Mouse (Mus musculus): ENCODE results near the gene Ddr1. TPM values are rescaled to one million over a fixed set of nuclear protein-coding genes. Genes with fewer than 3 reads are reported as not detected.

Ddr1 gene
- polyA plus RNA-seq, 1 experiment from 2014 or later: 89.1 TPM

- no peak overlapping the region for H3K4me3 ChIP-seq (replicated peaks; ENCODE audit: low read depth, low read length)
- H3K27me3 ChIP-seq (ENCODE audit: insufficient read depth, low read length): no peaks in the 10 kb centered on the region
- 78% methylated on average over 9 of the region's 9 CpGs for WGBS
- H3K9ac ChIP-seq (ENCODE audit: low read depth, low read length): no peak overlapping the region
- no peak overlapping the region for H3K4me2 ChIP-seq (ENCODE audit: low read length)
- H3K27ac ChIP-seq: no peak overlapping the region
- no peaks in the 10 kb centered on the region for H3K9me3 ChIP-seq (replicated peaks; ENCODE audit: low read length)
- 0 out of 2 replicates have a peak, but pooled peaks cover 3% of the 10 kb centered on the region for H3K4me1 ChIP-seq (replicated peaks; ENCODE audit: insufficient read depth, low read length)
- no peak for TF ChIP-seq CTCF (IDR thresholded peaks at IDR 0.05; ENCODE audit: low read depth)
- ATAC-seq (replicated peaks; ENCODE audit: low FRiP score, low read depth) (no peak), DNase-seq (ENCODE audit: low spot score) (no peak)
- no peaks in the 10 kb centered on the region for H3K36me3 ChIP-seq (ENCODE audit: insufficient read depth, low read length)
Measured at GRCm38 (mm10) chr17:35741589-35742226, 37.3 kb upstream of the Ddr1 start.

DNA sequence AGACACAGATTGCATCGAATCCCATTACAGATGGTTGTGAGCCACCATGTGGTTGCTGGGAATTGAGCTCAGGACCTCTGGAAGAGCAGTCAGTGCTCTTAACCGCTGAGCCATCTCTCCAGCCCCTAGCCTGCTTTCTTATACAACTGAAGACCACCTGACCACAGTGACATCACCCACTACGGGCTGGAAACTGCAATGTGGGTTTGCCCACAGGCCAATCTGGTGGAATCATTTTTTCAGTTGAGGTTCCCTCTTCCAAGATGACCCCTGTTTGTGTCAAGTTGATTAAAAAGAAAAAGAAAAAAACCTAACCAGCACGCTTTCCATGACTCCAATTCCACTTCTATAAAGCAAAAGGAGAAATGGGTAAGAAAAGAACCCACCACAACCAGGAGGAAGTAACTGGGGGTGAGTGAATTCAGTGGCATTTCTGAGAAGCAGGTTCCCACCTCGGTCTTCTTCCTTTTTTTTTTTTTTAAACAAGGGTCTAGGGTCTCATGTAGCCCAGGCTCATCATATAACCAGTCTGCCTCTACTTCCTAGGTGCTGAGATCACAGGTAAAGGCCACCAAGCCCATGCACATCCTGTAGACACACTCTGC, 36.0 kb upstream of the Ddr1 start:
- TF ChIP-seq CTCF (IDR thresholded peaks at IDR 0.05; ENCODE audit: low read depth): no peak
- 0 out of 2 replicates have a peak, but pooled peaks cover 3% of the 10 kb centered on the region for H3K4me1 ChIP-seq (replicated peaks; ENCODE audit: insufficient read depth, low read length)
- ATAC-seq (replicated peaks; ENCODE audit: low FRiP score, low read depth) (no peak), DNase-seq (ENCODE audit: low spot score) (no peak)
- H3K4me3 ChIP-seq (replicated peaks; ENCODE audit: low read depth, low read length): no peak overlapping the region
- H3K27me3 ChIP-seq (ENCODE audit: insufficient read depth, low read length): no peaks in the 10 kb centered on the region
- no peak overlapping the region for H3K27ac ChIP-seq
- no peak overlapping the region for H3K4me2 ChIP-seq (ENCODE audit: low read length)
- WGBS: 74% methylated on average over 5 of the region's 5 CpGs
- H3K9ac ChIP-seq (ENCODE audit: low read depth, low read length): no peak overlapping the region
- no peaks in the 10 kb centered on the region for H3K36me3 ChIP-seq (ENCODE audit: insufficient read depth, low read length)
- no peaks in the 10 kb centered on the region for H3K9me3 ChIP-seq (replicated peaks; ENCODE audit: low read length)

DNA sequence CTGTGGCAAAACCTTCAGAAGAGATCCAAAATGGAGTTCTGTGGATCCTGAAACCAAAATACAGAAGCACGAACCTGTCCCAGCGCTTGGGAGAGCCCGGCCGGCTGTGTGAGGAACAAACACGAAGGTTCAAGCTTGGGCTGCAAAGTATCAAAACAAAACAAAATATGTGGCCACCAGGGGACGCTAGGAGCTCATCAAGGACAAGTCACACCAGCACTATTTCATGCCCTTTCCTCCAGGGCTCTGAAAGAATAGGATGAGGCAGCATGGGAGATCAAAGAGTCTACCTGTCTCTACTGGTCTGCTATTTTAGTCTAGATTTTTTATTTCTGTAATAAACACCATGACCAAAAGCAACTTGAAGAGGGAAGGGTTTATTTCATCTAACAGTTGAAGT, 35.3 kb upstream of the Ddr1 start:
- Histone ChIP-seq H3K4me2 (ENCODE audit: low read length) (no peak overlapping the region), H3K4me3 (replicated peaks; ENCODE audit: low read depth, low read length) (no peak overlapping the region), H3K9ac (ENCODE audit: low read depth, low read length) (no peak overlapping the region), H3K4me1 (replicated peaks; ENCODE audit: insufficient read depth, low read length) (0 out of 2 replicates have a peak, but pooled peaks cover 3% of the 10 kb centered on the region), H3K27ac (no peak overlapping the region), H3K27me3 (ENCODE audit: insufficient read depth, low read length) (no peaks in the 10 kb centered on the region), H3K36me3 (ENCODE audit: insufficient read depth, low read length) (no peaks in the 10 kb centered on the region), H3K9me3 (replicated peaks; ENCODE audit: low read length) (no peaks in the 10 kb centered on the region)
- TF ChIP-seq CTCF (IDR thresholded peaks at IDR 0.05; ENCODE audit: low read depth): peak; percentile 96
- WGBS: 9% methylated on average over 6 of the region's 6 CpGs
- no peak for ATAC-seq (replicated peaks; ENCODE audit: low FRiP score, low read depth)
- DNase-seq (ENCODE audit: low spot score): peak; percentile 91

DNA sequence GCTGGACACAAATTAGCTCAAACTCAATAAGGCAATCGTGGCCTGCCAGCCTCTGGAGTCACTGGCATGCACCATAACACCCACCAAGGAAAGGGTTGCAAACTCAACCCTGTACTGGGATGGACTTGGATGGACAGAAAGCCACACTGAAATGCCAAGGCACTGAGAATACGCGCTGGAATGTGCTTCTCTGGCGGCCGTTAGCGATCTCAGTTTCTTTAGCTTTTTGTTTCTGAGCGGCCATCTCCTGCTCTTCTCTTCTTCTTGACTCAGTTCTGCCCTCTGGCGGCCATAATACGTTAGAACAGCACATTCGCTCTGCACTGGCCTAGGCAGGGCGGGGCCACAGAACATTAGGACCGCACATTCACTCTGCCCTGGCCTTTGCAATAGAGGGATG, 33.3 kb upstream of the Ddr1 start:
- Histone ChIP-seq H3K27ac (no peak overlapping the region), H3K4me1 (replicated peaks; ENCODE audit: insufficient read depth, low read length) (0 out of 2 replicates have a peak, but pooled peaks cover 3% of the 10 kb centered on the region), H3K4me2 (ENCODE audit: low read length) (peak overlapping the region; percentile 39; the same call in 1 of the 2 replicates), H3K27me3 (ENCODE audit: insufficient read depth, low read length) (no peaks in the 10 kb centered on the region), H3K4me3 (replicated peaks; ENCODE audit: low read depth, low read length) (no peak overlapping the region), H3K9me3 (replicated peaks; ENCODE audit: low read length) (no peaks in the 10 kb centered on the region), H3K9ac (ENCODE audit: low read depth, low read length) (no peak overlapping the region), H3K36me3 (ENCODE audit: insufficient read depth, low read length) (no peaks in the 10 kb centered on the region)
- DNase-seq (ENCODE audit: low spot score) (peak; percentile 96), ATAC-seq (replicated peaks; ENCODE audit: low FRiP score, low read depth) (peak; percentile 74)
- 12% methylated on average over 12 of the region's 12 CpGs for WGBS
- peak; percentile 91 for TF ChIP-seq CTCF (IDR thresholded peaks at IDR 0.05; ENCODE audit: low read depth)

GRCm38 (mm10) chr17:35736280-35736960, 32.0 kb upstream of the Ddr1 start:
- H3K9me3 ChIP-seq (replicated peaks; ENCODE audit: low read length): no peaks in the 10 kb centered on the region
- ATAC-seq (replicated peaks; ENCODE audit: low FRiP score, low read depth) (peak; percentile 44), DNase-seq (ENCODE audit: low spot score) (peak; percentile 85)
- 45% methylated on average over 12 of the region's 12 CpGs for WGBS
- H3K27ac ChIP-seq: no peak overlapping the region
- peak; percentile 88 for TF ChIP-seq CTCF (IDR thresholded peaks at IDR 0.05; ENCODE audit: low read depth)
- no peak overlapping the region for H3K4me3 ChIP-seq (replicated peaks; ENCODE audit: low read depth, low read length)
- 0 out of 2 replicates have a peak, but pooled peaks cover 8% of the 10 kb centered on the region for H3K4me1 ChIP-seq (replicated peaks; ENCODE audit: insufficient read depth, low read length)
- no peak overlapping the region for H3K9ac ChIP-seq (ENCODE audit: low read depth, low read length)
- no peaks in the 10 kb centered on the region for H3K36me3 ChIP-seq (ENCODE audit: insufficient read depth, low read length)
- no peak overlapping the region for H3K4me2 ChIP-seq (ENCODE audit: low read length)
- H3K27me3 ChIP-seq (ENCODE audit: insufficient read depth, low read length): no peaks in the 10 kb centered on the region

- Histone ChIP-seq H3K27me3 (ENCODE audit: insufficient read depth, low read length) (no peaks in the 10 kb centered on the region), H3K9me3 (replicated peaks; ENCODE audit: low read length) (no peaks in the 10 kb centered on the region), H3K4me2 (ENCODE audit: low read length) (no peak overlapping the region), H3K4me3 (replicated peaks; ENCODE audit: low read depth, low read length) (no peak overlapping the region), H3K27ac (no peak overlapping the region), H3K36me3 (ENCODE audit: insufficient read depth, low read length) (no peaks in the 10 kb centered on the region), H3K4me1 (replicated peaks; ENCODE audit: insufficient read depth, low read length) (0 out of 2 replicates have a peak, but pooled peaks cover 8% of the 10 kb centered on the region), H3K9ac (ENCODE audit: low read depth, low read length) (no peak overlapping the region)
- no peak for TF ChIP-seq CTCF (IDR thresholded peaks at IDR 0.05; ENCODE audit: low read depth)
- WGBS: 80% methylated on average over 2 of the region's 2 CpGs
- DNase-seq (ENCODE audit: low spot score): no peak
- ATAC-seq (replicated peaks; ENCODE audit: low FRiP score, low read depth): no peak
Measured at GRCm38 (mm10) chr17:35734478-35734877, 30.1 kb upstream of the Ddr1 start.
